Mouse (Mus musculus) bone marrow, adult 2 months (tissue): ENCODE data around the gene Itga9. TPM values are rescaled to one million over a fixed set of nuclear protein-coding genes. Genes with fewer than 3 reads are reported as not detected.

ENCODE experiments used
- H3K27ac ChIP-seq: fragments of 200-500 bp; 2 replicates; pipeline ENCODE4 v1.5.1; 2012; ENCODE audit warnings: low read depth, mild to moderate bottlenecking, control low read depth, inconsistent platforms, low read length; ENCODE audit not compliant: control insufficient read depth, poor library complexity, insufficient read depth
- H3K4me1 ChIP-seq: fragments of 200-500 bp; 2 replicates; pipeline ENCODE4 v1.6.1; 2011; ENCODE audit warnings: low read length; ENCODE audit not compliant: control insufficient read depth, insufficient read depth
- H3K4me3 ChIP-seq: fragments of 200-500 bp; replicated peaks from 2 replicates; pipeline ENCODE3; 2011; ENCODE audit warnings: mild to moderate bottlenecking, low read depth, low read length, control low read depth; ENCODE audit not compliant: control insufficient read depth
- CTCF ChIP-seq: fragments of 200-500 bp; IDR thresholded peaks from 2 replicates; pipeline ENCODE4 v1.5.1; 2011; ENCODE audit warnings: low read length, control low read depth; ENCODE audit not compliant: control insufficient read depth, insufficient read depth
- POLR2A ChIP-seq: fragments of 200-500 bp; IDR thresholded peaks from 2 replicates; pipeline ENCODE4 v1.6.1; 2011; ENCODE audit warnings: low read depth, mild to moderate bottlenecking, control low read depth, low read length, borderline replicate concordance; ENCODE audit not compliant: control insufficient read depth
- WGBS: fragments of 180-500 bp; shearing (Covaris S2); methylation state at CpG from one replicate; pipeline ENCODE4 v1.1.7; 2018; 5-methylcytosine and 5-hydroxymethylcytosine counted together
- polyA plus RNA-seq: library from polyadenylated mRNA; stranded (reverse); fragments of >200 nt; gene quantifications from 2 replicates; pipeline ENCODE4 v1.2.4, GENCODE M21; 2011; ENCODE audit warnings: low replicate concordance; ENCODE audit not compliant: missing spikeins, insufficient read depth, insufficient read length

Gene Itga9
- polyA plus RNA-seq, 1 experiment: 12.0 TPM

DNA sequence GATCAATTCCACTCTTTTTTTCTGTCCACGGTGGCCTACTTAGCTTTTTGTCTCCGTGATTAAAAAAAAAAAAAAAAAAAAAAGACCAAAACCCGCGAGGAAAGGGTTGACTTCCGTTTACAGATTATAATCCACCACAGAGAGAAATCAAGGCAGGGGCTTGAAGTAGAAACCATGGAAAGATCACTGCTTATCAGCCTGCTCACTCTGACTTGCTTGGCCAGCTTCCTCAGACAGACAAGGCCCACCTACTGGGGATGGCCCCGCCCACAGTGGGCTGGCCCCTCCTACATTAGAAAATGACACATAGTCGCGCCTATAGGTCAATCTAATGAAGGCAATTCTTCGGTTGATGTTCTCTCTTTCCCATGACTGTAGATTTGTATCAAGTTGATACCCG lies 72.3 kb downstream of the Itga9 start:
- TF ChIP-seq POLR2A (no peak), CTCF (no peak)
- Histone ChIP-seq H3K4me3 (no peak overlapping the region), H3K27ac (no peak overlapping the region), H3K4me1 (peaks cover 10% of the 10 kb centered on the region)
- WGBS: 27% methylated on average over 10 of the region's 10 CpGs

DNA sequence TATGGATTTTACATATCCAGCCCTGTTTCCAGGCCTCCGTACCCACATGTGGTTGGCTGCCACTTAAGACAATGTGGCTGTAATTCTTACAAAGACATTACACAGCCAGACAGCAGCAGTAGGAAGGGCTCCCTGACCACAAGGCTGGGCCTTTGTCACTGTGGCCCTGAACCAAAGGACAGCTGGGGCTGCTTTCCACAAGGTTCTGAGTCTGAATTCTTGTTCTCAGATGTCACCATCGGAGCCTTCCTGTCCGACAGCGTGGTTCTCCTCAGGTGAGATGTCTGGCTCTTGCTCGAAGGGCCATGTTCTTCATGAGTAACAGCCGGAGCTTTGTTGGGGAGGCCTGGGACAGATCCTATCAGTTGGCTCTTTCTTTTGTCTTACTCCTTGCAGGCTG lies 75.0 kb downstream of the Itga9 start:
- H3K27ac ChIP-seq: no peak overlapping the region
- H3K4me3 ChIP-seq: no peak overlapping the region
- TF ChIP-seq CTCF: no peak
- peaks cover 4% of the 10 kb centered on the region for H3K4me1 ChIP-seq
- WGBS: 81% methylated on average over 6 of the region's 6 CpGs

DNA sequence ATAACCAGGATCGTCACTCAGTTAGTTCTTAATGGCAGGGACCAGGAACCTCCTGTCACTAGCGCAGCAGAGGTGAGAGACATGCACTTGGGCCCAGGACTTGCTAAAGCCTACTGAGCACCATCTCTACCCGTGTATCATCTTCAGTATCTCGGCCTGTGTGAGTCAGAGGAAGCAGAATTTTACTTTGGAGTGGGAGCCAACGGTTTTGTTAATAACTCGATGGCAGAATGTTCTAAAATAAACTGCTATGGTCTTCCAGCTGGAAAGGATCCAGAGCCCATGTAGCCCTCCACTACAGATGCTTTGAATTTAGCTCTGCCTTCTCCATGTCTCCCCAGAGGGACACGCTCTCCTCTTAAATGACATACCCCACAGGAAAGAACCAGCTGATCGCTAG lies 75.7 kb downstream of the Itga9 start:
- TF ChIP-seq CTCF (no peak), POLR2A (no peak)
- Histone ChIP-seq H3K4me1 (peaks cover 3% of the 10 kb centered on the region), H3K27ac (no peak overlapping the region), H3K4me3 (no peak overlapping the region)
- WGBS: 74% methylated on average over 8 of the region's 8 CpGs

DNA sequence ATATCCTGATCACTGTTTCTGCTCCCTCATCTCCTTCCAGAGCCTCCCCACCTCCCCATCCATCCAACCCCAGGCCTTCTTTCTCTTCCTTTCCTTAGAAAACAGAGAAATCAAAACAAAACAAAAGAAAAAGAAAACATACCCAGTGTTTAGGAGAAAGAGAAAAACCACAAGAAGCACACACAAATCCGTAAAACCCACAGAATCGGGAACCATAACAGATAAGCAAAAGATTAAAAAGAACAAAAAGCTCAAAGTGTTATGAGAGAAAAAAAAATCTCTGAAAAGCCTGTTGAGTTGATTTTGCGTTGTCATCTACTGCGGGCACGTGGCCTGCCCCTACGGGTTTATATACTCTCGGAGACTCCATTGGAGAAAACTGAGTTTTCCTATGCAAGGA lies 77.0 kb downstream of the Itga9 start:
- WGBS: 81% methylated on average over 7 of the region's 7 CpGs
- Histone ChIP-seq H3K4me1 (no peaks in the 10 kb centered on the region), H3K27ac (no peak overlapping the region), H3K4me3 (no peak overlapping the region)
- TF ChIP-seq CTCF (no peak), POLR2A (no peak)

DNA sequence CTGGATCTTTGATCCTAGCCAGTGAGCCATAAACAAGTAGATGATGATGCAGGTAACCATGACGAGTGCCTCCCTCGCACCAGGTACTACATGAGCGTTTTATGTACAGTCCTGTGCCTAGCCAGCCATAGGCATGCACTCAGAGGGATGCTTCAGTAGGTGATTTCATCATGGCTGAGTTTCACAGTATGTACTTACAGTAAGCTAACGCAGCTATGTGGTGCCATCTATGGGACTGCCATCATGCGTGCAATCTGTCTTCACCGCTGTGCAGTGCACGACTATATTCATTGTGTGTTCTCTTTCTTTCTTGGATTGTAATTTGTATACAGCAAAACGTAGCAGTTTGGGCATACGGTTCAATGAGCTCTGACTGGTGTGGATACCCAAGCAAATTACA lies 77.9 kb downstream of the Itga9 start:
- WGBS: 63% methylated on average over 9 of the region's 9 CpGs
- no peak overlapping the region for H3K27ac ChIP-seq
- H3K4me1 ChIP-seq: peaks cover 1% of the 10 kb centered on the region; the same call in 1 of the 2 replicates
- TF ChIP-seq POLR2A: no peak
- TF ChIP-seq CTCF: peak; percentile 53
- no peak overlapping the region for H3K4me3 ChIP-seq

DNA sequence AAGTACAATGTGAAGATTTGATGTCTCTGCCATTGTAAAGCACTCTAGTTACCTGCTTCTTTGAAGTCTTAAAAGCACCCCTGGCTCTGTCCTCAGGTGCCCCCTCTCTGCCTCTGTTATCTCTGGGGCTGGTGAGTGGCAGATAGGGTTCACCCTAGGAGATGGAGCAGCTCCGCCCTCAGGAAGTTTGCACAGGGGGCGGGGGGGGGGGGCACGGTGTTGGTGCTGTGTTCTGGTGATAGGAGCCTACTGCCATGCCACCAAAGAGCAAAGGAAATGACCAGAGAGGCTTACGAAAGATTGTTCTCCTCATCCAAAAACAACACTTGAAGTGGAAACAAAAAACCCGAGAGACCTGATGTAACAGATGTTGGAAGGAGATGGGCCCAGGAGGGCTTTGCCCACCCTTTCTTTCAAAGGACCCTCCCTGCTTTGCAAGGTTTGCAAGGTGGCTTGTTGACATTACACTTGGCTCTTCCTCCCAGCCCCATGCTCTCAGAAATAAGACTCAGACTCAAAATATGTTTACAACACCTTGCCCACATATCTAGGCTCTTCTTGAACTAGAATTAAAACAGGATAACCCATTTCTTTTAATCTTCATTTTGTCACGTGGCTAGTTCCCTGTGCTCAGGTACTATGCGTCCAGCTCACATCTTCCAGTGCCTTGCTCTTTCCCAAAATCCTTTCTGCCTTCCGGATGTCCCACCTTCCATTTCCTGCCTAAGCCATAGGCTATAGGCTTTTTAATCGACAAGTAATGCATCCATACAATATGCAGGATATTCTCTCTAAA lies 79.9 kb downstream of the Itga9 start:
- Histone ChIP-seq H3K4me1 (peaks cover 1% of the 10 kb centered on the region; the same call in 1 of the 2 replicates), H3K27ac (no peak overlapping the region), H3K4me3 (no peak overlapping the region)
- no peak for TF ChIP-seq POLR2A
- no peak for TF ChIP-seq CTCF
- WGBS: 32% methylated on average over 9 of the region's 9 CpGs

DNA sequence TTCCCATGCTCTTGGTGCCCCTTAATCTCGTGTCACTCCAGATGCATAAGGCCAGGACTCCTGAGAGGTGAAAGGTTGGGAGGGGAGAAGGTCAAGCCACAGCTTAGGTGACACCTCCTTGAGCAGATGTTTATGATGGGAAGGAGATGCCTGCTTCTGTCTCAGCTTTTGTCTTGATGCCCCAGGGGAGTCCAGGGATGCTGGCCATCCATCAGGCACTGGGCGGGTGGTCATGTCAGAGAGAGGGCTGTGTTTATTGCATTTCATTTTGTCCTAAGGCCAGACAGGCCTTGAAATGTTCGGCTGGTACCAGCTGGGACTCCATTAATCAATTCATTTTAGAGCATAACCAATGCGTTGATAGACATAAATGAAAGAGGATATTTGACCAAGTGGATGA lies 81.8 kb downstream of the Itga9 start:
- Histone ChIP-seq H3K4me1 (peaks cover 1% of the 10 kb centered on the region; the same call in 1 of the 2 replicates), H3K4me3 (no peak overlapping the region), H3K27ac (no peak overlapping the region)
- 76% methylated on average over 4 of the region's 4 CpGs for WGBS
- TF ChIP-seq CTCF (no peak), POLR2A (no peak)

DNA sequence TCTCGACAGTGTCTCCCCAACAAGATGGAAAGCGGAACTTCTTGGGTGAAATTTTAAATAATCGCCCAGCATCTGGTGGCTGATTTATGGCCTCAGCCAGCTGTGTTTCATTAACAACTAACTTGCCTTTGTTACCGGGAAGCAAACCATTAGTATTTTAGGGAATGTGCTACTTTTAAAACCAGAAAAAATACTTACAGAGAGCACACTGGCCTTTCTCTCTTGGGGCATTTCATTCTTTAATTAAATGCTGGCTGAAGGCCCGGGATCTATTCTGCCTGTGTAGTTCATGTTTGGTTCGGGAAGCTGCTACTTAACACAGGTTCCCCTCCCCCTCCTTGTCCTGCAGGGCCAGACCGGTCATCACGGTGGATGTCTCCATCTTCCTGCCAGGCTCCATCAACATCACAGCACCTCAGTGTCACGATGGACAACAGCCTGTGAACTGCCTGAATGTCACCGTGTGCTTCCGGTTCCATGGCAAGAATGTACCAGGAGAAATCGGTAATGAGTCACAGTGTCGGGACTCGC lies 82.5 kb downstream of the Itga9 start:
- no peak for TF ChIP-seq CTCF
- TF ChIP-seq POLR2A: no peak
- Histone ChIP-seq H3K4me3 (no peak overlapping the region), H3K4me1 (peaks cover 1% of the 10 kb centered on the region; the same call in 1 of the 2 replicates), H3K27ac (no peak overlapping the region)
- 64% methylated on average over 14 of the region's 14 CpGs for WGBS
